Mouse (Mus musculus): ENCODE data around the gene Lin7a.

Lin7a gene

DNA sequence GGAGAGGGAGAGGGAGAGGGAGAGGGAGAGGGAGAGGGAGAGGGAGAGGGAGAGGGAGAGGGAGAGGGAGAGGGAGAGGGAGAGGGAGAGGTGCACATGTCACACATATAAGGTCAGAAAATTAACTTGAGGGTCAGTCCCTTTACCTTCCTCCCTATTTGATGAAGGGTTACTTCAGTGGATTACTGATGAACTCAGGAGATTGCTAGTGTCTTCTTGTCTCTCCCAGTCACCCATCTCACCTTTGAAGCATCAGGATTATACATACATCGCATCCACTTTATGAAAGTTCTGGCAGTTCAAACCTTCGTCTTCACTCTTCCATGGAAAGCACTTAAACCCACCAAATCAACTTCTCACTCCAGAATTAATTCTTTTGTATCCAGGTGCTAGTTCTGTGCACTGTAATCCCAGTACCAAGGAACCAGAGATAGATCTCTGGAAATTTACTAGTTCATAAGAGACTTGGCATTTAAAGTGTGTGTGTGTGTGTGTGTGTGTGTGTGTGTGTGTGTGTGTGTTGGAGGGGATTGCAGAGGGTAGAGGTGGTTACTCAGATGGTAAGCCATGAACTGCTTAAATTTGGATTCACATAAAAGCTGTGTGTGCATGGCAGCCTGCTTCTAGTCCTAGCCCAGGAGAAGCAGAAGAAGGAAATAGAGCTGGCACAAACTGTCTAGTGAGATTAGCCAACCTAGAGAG is 19.5 kb upstream of the Lin7a start:
- DNase-seq (ENCODE audit: low spot score), result no peak

- no peak for DNase-seq (ENCODE audit: low spot score)
These were observed 19.0 kb upstream of the Lin7a start for GRCm38 (mm10) chr10:107252503-107252815.

DNA sequence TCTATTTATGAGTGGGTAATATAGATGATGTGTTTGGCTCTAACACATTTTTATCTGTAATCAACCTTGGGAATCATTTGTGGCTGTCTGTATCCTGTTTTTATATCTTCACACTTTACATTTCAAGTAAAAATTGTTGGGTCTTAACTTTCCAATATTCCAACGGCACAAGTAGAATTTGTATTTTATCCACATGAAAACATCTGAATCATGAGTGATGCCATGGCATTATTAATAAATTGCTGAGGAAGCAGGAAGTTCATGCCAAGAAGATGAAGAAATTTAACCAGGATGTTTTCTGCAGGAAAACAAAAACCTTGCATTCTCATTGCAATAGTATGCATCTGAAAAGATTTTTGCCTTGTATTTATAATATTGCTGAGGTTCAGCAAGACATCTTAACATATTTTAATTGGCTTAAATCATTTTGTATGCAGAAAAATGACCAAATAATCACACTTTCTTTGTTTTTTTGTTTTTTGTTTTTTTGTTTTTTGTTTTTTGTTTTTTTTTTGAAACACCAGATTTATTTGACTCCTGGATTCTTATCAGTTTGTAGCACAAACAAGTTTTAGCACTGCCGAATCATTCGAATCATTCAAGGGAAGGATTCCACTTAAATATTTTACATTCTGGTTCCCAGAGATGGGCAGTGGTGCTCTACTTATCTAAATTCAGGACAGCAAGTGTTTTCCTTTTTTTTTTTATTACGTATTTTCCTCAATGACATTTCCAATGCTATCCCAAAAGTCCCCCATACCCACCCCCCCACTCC is 18.1 kb upstream of the Lin7a start:
- no peak for DNase-seq (ENCODE audit: low spot score)

DNA sequence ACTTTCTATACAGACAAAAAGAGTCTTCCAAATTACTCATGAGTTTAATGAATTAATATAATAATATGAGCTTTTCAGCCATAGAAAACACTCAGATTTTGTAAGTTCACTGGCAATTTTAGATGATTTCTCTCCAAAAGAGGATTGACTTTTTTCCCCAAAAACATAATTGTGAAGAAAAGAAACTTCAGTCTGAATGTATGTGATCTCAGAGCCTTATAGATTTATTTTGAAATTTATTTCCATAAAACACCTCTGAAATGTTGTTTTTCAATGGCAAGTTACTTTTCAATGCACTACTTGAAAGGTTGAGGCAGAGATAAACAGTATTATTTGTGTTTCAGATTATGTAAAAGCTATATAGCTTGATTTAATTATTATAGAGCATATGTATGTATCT is 16.8 kb upstream of the Lin7a start:
- no peak for DNase-seq (ENCODE audit: low spot score)

GRCm38 (mm10) chr10:107255351-107256050 is 16.0 kb upstream of the Lin7a start:
- no peak for DNase-seq (ENCODE audit: low spot score)

DNA sequence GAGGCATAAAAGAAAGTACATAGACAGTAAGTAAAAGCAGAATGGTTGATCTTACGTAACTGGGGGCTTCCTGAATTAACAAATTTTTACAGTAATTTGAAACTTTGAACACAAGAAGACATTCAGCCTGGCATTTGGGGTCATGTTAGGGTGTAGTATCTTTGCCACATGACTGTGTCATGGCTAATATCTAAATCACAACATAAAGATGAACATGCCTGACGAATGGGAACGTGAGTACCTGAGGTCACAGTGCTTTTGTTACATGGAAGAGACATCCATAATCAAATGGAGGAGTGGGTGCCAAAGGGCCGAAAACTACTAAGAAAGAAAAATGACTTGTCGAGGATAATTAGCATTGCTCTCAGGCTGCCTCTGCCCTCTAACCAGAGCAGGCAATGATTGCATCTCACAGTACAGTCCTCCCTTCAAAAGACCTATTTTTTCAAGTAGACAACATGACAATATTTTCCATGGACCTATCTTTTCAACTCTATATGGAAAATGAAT is 15.0 kb upstream of the Lin7a start:
- no peak for DNase-seq (ENCODE audit: low spot score)

- DNase-seq (ENCODE audit: low spot score), result no peak
These were observed 11.1 kb upstream of the Lin7a start for GRCm38 (mm10) chr10:107260428-107260827.

DNA sequence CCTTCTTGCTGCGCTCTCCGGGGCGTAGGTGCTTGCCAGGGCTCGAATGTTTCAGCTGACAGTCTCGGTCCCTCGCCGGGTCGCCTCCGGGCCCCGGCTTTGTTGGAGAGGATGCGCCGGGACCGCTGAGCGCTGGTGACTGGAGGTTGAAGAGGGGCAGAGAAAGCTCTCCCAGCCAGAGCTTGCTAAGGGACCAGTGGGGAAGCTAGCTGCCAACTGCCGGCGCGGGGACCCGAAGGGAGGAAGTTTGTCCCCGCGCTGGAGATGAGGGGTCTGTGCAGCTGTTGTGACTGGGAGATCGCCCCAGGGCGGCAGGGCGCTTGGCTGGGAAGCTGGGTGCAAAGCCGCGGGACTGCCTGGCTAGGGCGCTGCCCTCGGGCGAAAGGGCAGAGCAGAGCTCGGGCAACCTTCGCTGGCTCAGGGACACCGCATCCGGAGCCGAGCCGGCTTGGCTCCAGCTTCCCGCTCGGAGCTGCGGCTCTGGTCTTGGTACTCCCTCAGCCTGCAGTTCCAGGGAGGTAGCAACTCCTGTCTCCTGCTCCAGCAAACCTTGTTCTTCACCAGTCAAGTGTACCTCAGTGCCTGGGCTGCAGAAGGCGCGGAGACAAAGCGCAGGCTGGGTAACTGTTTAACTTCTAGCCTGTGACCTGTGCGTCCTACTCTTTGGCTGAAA is 781 bp downstream of the Lin7a start:
- peak; percentile 72 for DNase-seq (ENCODE audit: low spot score)

GRCm38 (mm10) chr10:107272804-107273145 is 1.3 kb downstream of the Lin7a start:
- peak; percentile 67 for DNase-seq (ENCODE audit: low spot score)

DNA sequence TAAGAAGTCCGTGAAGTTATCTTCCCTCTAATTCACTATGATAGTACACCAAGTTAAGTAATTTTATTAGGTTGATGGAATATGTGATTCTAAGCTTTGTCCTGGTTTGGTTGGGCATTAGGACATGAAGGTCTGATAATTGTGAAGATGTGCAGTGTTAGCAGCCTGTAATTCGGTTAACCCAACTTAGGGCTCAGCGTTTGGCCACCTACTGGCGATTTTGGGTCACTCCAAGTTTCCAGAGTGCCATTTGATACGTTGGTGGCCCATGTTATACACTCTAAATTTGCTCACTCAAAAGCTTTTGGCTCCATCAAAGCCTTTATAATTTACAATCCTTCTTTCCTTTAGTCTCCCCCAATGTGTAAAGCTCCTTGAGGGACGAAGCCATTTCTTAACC is 2.4 kb downstream of the Lin7a start:
- no peak for DNase-seq (ENCODE audit: low spot score)

GRCm38 (mm10) chr10:107274785-107275184 is 3.3 kb downstream of the Lin7a start:
- peak; percentile 58 for DNase-seq (ENCODE audit: low spot score)

- DNase-seq (ENCODE audit: low spot score), result no peak
These were observed 5.2 kb downstream of the Lin7a start for GRCm38 (mm10) chr10:107276647-107277046.

DNA sequence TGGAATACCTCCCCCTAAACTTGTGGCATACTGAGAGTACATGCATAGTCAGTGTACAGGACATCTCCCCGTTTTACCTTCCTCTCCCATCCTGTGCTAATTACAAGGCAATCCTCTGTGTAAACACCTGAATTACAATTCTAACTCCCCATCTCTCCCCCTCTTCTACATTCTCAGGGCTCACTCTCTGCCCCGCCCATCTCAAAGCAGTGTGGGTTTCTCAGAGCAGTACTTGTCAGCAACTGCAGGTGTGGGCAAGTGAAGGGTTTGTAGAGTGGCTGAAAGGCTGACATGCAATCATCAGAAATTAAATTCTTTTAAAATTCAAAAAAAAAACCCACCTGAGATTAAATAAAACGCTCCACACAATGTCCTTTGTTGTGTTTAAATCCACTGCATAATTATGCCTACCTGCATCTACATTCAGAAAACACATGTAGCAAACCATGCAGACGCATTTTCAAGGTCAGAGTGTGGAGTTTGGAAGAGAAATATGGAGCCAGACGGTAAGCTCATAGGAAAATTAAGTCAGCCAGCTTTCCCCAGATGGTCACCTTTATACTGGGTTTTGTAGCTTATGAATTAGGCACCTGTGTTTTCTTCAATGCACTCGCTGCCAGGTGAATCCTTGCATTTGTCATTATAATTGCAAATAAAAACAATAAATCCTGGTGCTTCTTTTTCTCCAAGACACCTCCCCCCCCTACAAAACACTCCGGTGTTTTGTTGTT is 22.6 kb downstream of the Lin7a start:
- no peak for DNase-seq (ENCODE audit: low spot score)

GRCm38 (mm10) chr10:107300587-107301248 is 29.2 kb downstream of the Lin7a start:
- DNase-seq (ENCODE audit: low spot score), result no peak

GRCm38 (mm10) chr10:107310964-107311490 is 39.5 kb downstream of the Lin7a start:
- DNase-seq (ENCODE audit: low spot score), result peak; percentile 3

- DNase-seq (ENCODE audit: low spot score), result no peak
These were observed 41.1 kb downstream of the Lin7a start for GRCm38 (mm10) chr10:107312609-107313008.

DNA sequence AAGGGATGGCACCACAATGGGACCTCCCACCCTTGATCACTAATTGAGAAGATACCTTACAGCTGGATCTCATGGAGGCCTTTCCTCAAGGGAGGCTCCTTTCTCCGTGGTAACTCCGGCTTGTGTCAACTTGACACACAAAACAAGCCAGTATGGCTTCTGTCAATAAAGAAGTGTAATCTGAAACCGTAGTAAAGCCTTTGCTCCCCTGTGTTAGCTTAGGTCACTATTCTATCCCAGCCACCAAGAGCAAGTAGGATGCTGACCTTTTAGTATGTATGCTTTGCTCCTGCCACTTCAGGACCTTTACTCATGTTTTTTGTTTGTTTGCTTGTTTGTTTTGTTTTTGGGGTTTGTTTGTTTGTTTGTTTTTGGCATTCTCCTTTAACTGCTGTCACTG is 41.9 kb downstream of the Lin7a start:
- no peak for DNase-seq (ENCODE audit: low spot score)

DNA sequence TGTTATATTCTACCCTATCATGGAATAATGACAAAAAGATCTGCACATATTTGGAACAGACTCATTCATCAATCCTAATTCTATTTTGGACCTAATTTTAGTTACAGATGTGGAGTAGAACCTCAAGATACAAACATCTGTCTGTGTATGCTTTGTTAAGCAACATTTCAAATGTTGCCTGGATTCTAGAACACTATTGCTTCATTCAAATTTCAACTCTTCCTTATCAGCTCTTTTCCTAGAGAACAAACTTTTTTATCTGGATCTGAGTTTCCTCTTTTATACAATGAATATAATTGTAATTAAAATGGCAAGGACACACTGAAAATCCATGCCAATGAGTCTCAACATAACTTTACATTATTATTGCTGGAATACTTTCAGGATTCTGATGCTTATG is 43.8 kb downstream of the Lin7a start:
- no peak for DNase-seq (ENCODE audit: low spot score)

DNA sequence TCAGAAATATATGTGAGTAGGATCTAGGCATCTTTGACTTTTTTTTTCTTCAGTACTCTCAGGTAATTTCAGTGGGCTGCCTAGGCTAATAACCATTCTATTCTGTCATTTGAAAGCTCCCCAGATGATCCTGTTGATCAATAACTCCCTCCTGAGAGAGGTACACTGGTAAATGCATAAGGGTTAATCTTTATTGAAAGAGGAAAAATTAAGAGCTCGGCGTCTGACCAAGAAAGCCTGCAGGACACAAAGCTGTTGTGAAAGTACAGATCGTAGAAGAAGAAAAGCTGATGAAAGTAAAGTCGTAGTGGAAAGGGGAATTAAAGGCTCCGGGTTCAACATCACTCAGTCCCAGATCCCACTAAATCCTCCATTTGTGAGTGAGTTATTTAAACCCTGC is 44.2 kb downstream of the Lin7a start:
- DNase-seq (ENCODE audit: low spot score), result no peak

DNA sequence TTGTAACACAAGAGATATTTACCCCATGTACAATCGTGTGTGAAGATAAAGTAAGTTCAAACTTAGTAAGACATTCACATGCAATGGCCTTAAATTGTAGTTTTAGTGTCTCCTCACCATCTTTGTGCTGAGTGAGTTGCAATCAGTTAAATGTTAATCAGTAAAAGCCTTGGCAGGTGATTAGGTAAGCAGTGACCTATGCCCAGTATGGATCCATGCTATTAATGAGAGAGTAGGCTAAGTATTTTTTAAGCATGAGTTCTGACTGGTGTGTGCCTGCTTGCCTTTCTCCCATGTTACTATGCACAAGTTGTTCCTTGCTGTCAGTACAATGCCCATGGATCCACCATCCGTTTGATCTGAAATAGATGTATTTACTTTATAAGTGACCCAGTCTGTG is 44.6 kb downstream of the Lin7a start:
- DNase-seq (ENCODE audit: low spot score), result no peak

GRCm38 (mm10) chr10:107319648-107320047 is 48.2 kb downstream of the Lin7a start:
- DNase-seq (ENCODE audit: low spot score), result no peak
